Mouse (Mus musculus): ENCODE results near the gene Dhcr24.

Gene Dhcr24

DNA sequence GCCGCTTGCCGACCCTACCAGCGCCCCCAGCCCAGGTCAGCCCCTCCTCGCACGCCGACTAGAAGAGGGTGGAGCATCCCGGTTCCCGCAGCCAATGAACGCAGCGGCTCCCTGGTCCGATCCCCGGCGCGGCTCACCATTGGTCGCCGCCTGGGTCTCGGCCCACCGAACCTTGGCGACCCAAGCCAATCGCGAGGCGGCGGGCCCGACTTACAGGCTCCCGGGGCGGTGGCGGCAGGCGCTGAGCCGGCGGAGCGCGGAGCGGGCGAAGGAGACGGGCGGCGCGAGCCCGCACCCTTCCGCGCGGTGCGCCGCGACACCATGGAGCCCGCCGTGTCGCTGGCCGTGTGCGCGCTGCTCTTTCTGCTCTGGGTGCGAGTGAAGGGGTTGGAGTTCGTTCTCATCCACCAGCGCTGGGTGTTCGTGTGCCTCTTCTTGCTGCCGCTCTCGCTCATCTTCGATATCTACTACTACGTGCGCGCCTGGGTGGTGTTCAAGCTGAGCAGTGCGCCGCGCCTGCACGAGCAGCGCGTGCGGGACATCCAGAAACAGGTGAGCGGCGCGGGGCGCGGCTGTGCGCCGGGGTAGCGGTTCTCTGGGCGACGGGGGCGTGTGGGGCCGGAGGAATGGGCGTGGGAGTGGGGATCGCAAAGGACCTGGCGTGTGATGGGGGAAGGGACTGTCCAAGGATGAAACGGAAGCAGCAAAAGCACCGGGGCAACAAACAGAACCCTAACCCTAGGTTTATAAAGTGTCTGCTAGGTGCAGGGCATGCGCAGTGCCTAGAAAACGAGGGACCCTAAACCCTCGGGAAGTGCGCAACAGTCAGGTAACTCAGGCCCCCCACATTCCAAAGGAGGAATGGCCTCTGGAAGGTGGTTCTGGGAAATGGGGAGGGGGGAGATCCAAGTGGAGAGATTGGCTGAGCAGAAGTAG is at the start of gene Dhcr24:
Gene Dhcr24, plus strand, starts transcription at position 193 of the 936 bp plus-strand sequence.
- peak; percentile 87 to 94 for DNase-seq (ENCODE audit: low spot score in 2 of 2)

DNA sequence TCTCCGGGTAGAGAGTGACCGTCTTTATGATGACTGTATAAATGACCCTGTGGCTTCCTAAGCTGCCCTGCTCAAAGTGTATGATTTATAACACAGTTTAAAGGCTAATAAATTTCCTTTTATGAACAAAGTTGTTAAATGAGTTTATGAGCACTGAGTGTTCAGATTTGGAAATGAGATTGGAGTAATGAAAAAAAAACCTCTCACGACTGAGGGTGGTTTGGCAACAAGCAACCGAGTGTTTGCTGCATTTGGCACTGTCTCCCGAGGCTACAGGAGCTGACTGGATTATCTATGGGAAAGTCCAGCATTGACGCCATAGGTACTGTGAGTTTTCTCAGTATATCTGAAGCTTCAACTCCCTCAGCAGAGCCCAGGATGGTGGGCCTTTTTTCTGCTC is 46.2 kb upstream of the Dhcr24 start:
- DNase-seq (ENCODE audit: low spot score in 2 of 2), result no peak

DNA sequence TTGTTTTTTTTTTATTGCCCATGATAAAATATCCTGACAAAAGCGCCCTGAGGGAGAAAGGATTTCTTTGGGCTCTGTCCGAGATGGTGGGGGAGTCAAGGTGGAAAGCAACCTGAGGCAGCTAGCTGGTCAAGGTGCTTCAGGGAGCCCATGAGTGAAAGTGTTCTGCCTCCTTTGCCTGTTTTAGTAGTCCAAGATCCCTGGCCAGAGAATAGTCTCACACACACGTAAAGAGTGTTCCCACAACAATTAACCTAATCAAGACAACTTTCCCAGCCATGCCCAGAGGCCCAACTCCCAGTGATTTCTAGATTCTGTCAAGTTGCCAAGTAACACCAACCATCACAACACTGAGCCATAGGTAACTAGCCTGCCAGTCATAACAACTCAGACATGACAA is 38.3 kb upstream of the Dhcr24 start:
- no peak for DNase-seq (ENCODE audit: low spot score in 2 of 2)

DNA sequence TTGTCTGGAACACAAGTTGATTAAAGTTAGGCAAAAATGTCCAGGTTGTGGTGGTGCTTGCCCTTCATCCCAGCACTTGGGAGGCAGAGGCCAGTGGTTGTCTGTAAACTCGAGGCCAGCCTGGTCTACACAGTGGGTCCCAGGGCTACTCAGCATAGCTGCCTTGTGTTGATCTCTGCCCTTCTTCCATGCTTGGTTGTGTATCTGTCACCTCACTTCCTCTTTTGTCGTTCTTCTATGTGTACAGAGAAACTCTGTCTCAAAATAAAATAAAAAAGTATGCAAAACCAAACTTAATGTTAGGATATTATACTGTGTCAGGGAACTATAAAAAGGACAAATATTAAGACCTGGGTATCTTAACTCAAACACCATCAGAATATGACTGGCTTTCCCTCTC is 36.7 kb upstream of the Dhcr24 start:
- DNase-seq (ENCODE audit: low spot score in 2 of 2), result no peak

DNA sequence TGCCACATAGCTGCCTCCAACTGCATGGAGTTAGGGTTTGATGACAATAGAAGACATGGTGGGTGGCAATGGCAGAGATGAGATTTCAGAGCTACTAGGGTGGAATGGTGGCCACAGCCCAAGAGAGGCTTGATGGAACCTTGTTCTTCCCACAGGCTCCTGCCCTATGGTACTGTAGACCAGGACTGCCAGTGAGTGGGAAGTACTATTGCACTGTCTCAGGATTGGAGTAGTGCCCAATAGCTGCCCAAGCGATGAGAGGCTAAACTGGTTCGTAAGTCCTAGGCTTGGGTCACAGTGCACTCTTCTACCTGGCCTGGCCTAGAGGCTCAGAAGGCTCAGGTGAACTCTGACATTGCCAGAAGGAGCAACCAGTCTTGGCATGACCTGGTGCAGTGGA is 35.8 kb upstream of the Dhcr24 start:
- DNase-seq (ENCODE audit: low spot score in 2 of 2), result no peak

DNA sequence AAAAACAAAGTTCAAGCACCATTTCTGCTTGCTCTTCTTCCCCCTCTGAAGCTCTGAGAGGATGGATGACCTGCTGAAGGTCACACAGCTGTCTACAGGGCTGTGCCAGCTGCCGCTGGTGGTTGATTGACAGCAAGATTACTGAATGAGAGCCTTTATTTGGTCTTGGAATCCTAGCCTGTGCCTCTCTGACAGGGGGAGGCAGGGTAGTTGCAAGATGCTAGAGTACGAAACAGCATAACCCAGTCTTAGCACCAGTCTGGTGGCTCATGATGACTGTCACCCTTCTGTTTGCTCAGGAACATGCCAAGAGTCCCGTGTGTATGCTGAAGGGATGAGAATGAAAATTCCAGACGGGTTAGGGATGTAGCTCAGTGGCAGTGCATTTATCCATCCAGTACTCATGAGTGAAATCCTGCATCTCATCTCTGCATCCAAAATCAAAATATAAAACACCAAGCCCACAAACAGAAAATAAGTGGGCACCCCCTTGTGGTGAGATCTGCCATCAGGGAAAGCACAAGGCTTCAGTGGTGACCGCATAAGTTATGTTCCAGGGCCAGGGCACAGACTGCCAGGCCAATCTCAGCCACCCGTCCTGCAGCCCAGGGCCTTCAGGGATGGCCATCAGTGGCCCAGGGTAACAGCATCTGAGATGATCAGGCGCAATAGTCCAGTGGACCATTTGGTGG is 32.8 kb upstream of the Dhcr24 start:
- peak in 1 of 2 experiments; percentile 18 for DNase-seq (ENCODE audit: low spot score in 2 of 2)

DNA sequence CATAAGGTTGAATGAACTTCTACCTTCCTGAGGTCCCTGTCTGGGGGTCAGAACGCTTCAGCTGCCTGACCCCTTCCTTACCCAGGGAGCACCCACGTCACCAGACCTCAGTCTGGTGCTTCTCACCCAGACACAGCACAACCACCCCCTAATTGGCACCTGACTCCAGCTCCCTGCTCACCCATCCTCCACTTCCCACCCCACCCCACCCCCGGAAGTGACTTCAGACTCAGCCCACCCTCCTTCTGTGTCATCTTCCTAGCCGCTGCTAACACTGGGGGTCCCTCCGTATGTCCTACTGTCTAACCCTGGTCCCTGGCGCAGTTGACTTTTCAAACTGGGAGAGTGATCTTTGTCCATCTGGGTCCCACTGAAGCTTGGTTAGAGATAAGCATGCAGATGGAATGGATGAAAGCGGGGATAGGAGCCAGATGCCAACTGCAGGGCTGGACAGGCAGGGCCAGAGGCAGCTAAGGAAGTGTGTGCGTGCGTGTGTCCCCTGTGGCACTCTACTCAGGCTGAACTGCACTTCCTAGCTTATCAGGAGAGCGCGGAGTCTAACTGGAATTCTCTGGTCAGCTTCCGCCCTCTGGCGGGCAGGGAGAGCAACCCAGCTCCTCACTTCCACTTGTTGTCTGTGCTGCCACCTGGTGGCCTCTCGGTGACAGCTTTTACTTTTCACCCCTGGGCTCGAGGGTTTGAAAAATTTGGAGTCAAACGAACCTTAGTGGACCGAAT is 31.3 kb upstream of the Dhcr24 start:
- peak; percentile 83 to 89 for DNase-seq (ENCODE audit: low spot score in 2 of 2)

DNA sequence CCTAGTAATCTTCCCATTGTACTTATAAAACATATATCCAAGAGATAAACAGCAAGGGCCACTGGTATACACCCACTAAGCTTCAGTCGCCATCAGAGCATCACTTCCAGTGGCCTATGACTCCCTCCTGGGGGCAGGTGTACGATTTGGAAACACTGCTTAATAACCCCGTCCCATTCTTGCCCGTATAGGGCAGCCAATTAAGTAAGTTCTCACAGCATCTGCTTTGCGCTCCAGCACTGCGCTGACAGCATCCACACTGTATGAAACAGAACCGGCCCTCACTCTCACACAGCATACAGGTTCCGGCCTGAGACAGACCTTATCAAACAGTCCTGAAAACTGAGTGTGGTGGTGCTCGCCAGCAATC is 30.7 kb upstream of the Dhcr24 start:
- DNase-seq (ENCODE audit: low spot score in 2 of 2), result no peak

DNA sequence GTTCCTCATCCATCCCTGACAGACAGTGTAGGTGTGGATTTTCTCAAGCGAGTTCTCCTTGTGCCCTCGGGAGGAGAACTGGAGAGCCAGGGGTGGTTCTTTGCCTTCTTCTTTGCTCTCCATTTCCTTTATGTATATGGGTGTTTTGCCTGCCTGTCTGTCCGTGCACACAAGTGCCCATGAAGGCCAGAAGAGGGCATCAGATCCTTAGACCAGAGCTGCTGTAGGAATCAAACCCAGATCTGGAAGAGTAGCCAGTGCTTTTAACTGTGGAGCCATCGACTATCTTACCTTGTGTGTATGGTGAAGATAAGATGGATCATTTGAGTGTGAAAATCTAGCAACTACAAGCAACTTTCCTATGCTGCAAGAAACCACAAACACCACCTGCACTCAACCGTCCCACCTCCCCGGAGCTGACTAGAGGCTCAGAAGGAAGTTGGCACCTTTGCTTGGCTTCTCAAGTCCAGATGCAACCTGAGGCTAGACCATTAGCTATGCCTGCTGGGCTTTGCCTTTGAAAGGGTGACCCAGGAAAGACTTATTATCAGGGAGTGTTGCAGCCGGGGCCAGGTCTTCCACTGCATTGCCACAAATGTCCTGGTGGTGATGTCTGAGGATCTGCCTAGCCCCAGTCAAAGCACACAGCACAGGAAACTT is 27.3 kb upstream of the Dhcr24 start:
- DNase-seq (ENCODE audit: low spot score in 2 of 2), result no peak

DNA sequence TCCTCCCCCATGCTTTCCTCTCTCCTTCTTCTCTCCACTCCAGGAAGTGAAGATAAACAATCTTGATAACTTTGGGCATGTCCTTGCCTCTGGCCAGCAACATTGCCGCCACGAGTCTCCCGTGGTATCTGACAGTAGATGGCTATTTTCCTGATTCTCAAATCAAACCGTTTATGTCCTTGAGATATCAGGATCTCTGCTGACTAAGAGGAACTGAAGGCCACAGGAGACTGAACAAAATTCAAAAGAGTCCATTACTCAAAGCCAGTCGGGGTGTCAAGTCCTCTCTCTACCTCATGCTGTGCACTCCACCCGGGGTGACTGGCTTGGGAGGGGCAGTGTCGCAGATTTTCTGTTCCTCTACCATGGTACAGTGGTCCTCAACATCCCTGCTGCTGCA is 26.6 kb upstream of the Dhcr24 start:
- DNase-seq (ENCODE audit: low spot score in 2 of 2), result no peak

DNA sequence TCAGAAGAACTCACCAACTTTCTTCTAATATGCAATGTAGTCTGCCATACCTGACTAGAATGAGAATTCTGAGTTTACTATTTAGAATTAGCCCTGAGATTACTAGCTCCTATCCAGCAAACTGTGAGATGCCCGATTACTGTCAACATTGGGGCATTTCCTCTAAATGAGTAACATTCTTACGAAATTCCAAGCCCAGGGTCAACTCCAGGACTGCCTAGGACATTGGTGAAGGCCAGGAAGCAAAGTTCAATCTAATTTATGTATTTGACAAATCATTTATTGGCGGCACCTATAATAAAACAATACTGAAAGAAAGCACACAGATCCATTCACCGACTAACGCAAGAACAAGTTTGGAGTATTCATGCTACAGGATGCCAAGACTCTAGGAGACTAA is 21.1 kb upstream of the Dhcr24 start:
- DNase-seq (ENCODE audit: low spot score in 2 of 2), result no peak

DNA sequence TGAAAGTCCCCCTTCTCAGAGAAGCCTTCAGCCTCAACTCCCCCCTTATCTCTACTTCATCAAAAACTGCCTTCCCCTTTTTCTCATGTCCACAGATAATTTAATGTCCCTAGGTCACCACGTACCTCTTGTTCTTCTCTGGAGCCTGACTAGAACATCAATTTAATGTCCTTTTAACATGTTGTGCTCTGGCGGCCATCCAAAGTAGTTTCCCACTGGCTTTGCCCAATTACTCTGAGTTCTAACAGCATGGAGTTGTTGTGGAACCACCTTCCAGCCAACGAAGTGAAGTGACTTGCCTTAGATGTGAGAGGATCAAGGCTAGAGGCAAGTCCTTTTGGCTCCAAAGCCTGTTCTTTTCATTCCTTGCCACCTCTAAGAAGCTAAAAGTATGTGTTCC is 19.3 kb upstream of the Dhcr24 start:
- no peak for DNase-seq (ENCODE audit: low spot score in 2 of 2)

DNA sequence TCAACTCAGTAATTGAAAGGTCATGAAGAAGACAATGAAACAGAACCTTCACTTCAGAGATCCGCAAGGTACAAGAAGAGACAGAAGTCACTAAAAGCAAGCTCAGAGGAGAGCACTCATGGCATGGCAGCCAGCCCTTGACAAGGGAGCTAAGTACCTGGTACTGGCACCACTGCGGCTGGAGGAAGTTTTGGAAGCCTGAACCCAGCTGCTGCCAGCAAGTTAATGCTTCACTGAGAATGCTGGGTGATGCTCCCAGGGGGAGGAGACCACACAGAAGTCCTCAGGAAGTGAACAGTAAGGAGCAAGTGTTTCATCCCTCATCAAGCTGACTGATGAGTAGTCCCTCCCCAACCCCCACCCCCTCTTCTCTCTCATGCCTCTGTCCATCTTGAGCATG is 18.6 kb upstream of the Dhcr24 start:
- no peak for DNase-seq (ENCODE audit: low spot score in 2 of 2)

DNA sequence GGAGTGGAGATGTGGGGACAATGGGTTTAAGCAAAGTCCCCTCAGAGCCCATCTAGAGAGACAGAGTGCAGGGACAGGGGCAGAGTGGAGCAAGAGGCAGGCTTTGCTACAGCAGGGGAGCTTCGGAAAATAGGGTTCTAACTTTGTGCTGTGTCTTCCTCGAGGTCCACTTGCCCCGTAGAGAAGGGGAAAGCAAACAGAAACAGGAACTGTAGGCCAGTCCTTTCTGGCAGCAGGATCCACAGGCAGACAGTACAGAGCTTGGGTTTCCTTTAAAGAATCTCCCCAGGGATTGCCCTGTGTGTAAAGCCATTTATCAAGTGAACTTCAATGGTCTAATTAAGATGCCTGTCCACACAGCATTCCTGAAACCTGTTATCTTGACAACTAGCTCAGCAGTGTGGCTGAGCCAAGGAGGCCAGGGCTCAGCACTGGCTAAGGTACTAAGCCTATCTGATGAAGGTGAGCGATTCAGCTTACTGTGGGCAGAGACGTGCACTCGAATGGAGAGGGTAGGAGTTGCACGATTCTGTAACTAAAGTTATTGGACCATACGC is 14.9 kb upstream of the Dhcr24 start:
- no peak for DNase-seq (ENCODE audit: low spot score in 2 of 2)

DNA sequence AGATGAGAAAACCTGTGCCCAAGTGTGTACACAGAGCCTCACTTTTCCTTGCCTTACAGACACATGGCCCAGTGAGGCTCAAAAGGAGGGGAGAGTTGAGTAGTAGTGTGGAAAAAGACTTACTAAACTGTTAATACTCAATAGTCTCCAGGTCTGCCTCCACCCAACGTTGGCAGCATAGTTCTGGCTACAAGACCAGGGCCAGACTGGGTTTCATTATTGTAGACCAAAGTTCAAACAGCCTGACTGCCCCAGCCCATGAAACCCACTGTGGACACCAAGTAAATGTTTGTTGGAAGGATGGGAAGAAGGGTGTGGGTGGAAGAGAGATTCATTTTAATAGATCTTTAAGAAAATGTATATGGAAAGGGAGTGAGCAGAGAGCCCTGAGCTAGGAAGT is 13.9 kb upstream of the Dhcr24 start:
- no peak for DNase-seq (ENCODE audit: low spot score in 2 of 2)

DNA sequence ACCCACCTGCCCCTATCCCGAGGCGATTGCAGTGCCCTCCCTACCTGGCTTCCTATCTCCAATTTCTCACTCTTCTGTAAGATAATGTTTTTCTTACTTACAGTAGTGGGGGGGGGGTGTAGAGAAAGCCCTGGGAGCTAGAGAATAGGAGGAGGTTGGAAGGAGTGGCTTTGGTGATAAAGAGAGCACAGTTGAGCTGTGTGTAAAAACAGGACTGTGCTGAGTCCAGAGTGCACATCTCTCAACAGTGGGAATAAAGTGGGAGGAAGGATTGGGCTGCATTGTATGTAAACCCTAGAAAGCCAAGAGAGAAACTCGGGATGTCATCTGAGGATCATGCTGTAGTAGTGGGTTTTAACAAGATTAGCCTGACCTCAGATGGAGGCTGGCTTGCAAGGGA is 12.7 kb upstream of the Dhcr24 start:
- no peak for DNase-seq (ENCODE audit: low spot score in 2 of 2)

DNA sequence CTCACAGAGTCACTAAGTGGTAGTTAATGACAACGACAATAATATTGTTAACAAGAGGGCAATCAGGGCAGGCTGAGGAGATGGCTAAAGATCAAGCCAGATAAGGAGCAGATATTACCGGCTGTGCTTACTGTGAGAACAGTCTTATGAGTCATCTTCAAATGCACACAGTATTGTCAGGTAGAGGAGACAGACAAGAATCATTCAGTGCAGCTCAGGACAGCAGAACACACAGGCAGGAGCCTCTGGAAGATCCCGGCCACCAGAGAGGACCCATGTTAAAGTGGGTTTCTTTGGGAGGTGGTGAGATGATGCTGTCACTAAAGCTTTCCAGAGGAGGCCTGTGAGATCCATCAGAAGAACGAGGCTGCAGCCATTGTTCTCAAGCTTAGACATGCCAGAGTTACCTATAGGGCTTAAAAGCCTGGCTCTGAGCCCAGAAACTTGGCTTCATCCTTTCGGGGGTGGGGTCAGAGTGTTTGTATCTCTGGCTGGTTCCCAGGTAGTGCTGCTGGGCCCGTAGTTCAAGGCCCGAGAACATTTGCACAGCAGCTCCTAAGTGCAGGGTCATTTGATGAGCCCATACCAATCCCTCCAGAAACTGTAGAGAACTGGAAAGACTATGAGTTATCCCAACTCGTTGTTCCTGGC is 10.2 kb upstream of the Dhcr24 start:
- no peak for DNase-seq (ENCODE audit: low spot score in 2 of 2)

DNA sequence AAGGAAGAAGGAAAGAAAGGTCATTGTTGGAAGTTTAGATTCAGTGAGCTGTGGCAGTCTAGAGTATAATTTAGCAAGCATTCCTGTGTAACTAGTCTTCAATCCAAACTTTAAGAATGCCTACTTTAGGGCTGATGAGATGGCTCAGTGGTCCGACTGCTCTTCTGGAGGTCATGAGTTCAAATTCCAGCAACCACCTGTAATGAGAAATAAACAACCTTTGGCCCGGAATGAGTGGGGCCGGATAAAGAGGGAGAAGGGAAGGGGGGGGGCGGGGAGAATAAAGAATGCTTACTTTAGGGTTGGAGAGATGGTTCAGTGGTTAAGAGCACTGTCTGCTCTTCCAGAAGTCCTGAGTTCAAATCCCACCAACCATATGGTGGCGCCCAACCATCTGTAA is 3.6 kb upstream of the Dhcr24 start:
- DNase-seq (ENCODE audit: low spot score in 2 of 2), result no peak

DNA sequence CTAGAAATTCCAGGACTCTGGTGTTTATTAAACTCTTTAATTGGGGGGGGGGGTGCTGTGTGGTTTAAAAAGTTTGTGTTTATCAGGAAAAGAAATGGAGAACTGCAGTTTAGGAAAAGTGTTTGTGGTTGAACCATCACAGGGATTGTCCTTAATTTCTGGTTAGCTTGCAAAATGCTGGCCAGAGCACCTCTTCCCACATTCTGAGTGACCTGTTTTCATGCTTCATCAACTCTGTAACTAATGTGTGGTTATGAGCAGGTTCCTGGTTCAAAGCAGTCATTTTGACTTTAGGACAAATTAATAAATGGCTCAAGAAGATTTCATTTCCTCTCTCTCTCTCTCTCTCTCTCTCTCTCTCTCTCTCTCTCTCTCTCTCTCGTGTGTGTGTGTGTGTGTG is 2.9 kb upstream of the Dhcr24 start:
- DNase-seq (ENCODE audit: low spot score in 2 of 2), result no peak

DNA sequence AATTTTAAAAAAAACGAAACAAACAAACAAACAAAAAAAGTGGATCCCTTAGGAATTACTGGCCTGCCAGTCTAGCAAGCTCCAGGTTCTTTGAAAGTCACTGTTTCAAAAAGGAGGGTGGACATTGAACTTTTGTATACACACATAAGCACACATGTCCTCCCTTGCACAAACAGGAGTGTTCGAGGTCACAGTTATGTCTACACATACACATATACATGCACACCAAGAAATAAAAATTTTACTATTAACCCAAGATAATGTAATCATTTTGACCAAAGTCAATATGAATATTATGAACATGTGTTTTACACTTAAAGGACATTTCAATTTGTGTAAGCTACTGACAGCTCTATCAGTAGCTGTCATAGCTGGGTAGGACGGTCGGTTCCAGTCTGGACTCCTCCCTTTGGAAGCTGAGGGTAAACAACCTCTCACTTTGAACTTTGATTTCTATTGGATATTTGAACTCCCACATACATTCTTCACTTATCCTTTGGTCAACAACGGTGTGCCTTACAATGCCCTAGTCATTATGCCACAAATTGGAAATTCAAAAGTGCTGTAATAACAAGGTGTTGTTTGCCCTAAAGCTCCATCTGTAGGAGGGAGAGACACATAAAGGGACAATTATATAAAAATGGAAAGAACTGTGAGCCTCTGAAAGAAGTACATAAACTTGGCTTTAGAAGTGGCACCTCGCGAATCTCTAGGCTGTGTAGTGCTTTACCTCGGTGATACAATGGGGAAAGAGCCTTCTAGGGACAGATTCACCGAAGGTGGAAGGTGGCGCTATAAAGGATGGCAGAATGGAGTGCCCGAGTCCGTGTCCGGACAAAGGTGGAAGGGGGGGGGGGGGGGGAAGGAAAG is 1.3 kb upstream of the Dhcr24 start:
- DNase-seq (ENCODE audit: low spot score in 2 of 2), result no peak

Data from frontal cortex, postnatal 25 days (tissue).